Mouse (Mus musculus) cerebellum, adult 9-11 months (tissue): ENCODE data around the gene Cox6b2.

Experiments used
- DNase-seq: peaks from one replicate; pipeline ENCODE4 v3.0.0; 2022

The Cox6b2 gene

GRCm38 (mm10) chr7:4705098-4705497 lies 47.8 kb downstream of the Cox6b2 start:
- peak; percentile 49 for DNase-seq

GRCm38 (mm10) chr7:4703195-4703594 lies 49.7 kb downstream of the Cox6b2 start:
- no peak for DNase-seq

GRCm38 (mm10) chr7:4702334-4702733 lies 50.6 kb downstream of the Cox6b2 start:
- DNase-seq: no peak
